Mouse (Mus musculus) lung, adult 2 months (tissue): Measurements from ENCODE around the gene Ppil3. TPM values are rescaled to one million over a fixed set of nuclear protein-coding genes. Genes with fewer than 3 reads are reported as not detected.

Source experiments
- DNase-seq: peaks from one replicate; pipeline ENCODE4 v3.0.0; 2022
- H3K4me1 ChIP-seq: fragments of 200-500 bp; 2 replicates; pipeline ENCODE4 v1.6.1; 2011; ENCODE audit warnings: low read length; ENCODE audit not compliant: control insufficient read depth, insufficient read depth
- H3K4me3 ChIP-seq: fragments of 200-500 bp; replicated peaks from 2 replicates; pipeline ENCODE3; 2011; ENCODE audit warnings: low read depth, mild to moderate bottlenecking, control low read depth, low read length; ENCODE audit errors: extremely low read depth
- CTCF ChIP-seq: fragments of 200-500 bp; IDR thresholded peaks from 2 replicates; pipeline ENCODE4 v1.5.1; 2011; ENCODE audit warnings: mild to moderate bottlenecking, low read length, control low read depth; ENCODE audit not compliant: insufficient read depth
- POLR2A ChIP-seq: fragments of 200-500 bp; IDR thresholded peaks from 2 replicates; pipeline ENCODE4 v1.6.1; 2011; ENCODE audit warnings: low read depth, mild to moderate bottlenecking, control low read depth, low read length, borderline replicate concordance; ENCODE audit errors: extremely low read depth
- WGBS: fragments of 180-500 bp; shearing (Covaris S2); methylation state at CpG from one replicate; pipeline ENCODE4 v1.1.7; 2018; 5-methylcytosine and 5-hydroxymethylcytosine counted together
- polyA plus RNA-seq: library from polyadenylated mRNA; depleted of rRNA; stranded (reverse); fragments of >200 nt; gene quantifications from 2 replicates; pipeline ENCODE4 v1.2.3, GENCODE M21; 2012

Ppil3 gene
- polyA plus RNA-seq, 1 experiment: 15.0 TPM

GRCm38 (mm10) chr1:58447766-58448165 lies 2.5 kb upstream of the Ppil3 start:
- TF ChIP-seq CTCF (no peak), POLR2A (no peak)
- DNase-seq: no peak
- H3K4me1 ChIP-seq: peaks cover 10% of the 10 kb centered on the region
- H3K4me3 ChIP-seq: no peak overlapping the region
- WGBS: 74% methylated on average over 7 of the region's 7 CpGs

DNA sequence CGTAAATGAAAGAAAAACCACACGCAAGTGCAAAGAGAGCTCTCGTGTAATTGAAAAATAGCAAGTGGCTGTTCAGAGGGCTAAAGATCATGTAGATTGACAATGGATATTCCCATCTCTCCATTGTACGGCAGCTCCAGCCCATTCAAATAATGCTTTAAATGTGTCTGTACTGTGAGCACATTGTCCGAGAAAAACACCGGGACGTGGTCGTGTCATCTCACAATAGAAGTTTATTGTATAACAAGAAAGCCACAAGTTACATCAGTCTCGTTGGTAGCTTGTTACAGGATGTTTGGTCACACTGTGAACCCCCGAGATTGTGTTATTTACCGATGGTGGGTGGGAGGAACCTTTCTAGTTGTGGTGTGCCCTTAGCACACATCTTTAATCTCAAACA lies 575 bp upstream of the Ppil3 start:
- TF ChIP-seq POLR2A (no peak), CTCF (no peak)
- peak overlapping the region; percentile 90 for H3K4me3 ChIP-seq
- peaks cover 10% of the 10 kb centered on the region for H3K4me1 ChIP-seq
- DNase-seq: no peak
- 2% methylated on average over 11 of the region's 11 CpGs for WGBS

DNA sequence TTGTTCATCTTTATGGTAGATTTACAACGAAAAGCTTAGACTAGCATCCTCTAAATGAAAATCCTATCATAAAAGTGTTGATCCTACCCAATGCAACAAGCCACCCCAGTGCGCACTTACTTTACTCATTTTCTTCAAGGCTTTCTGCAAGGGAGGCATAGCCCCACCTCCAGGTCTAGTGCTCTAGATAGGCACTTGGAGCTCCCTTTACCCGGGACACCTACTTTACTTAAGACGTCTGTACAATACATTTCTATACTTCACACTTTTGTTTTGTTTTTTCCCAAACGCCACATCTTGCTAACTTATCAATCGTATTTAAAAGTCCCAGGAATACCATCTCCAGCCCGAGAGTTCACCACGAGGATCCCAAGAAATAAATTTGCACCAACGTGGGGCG lies 595 bp downstream of the Ppil3 start:
- no peak for DNase-seq
- TF ChIP-seq POLR2A (no peak), CTCF (no peak)

DNA sequence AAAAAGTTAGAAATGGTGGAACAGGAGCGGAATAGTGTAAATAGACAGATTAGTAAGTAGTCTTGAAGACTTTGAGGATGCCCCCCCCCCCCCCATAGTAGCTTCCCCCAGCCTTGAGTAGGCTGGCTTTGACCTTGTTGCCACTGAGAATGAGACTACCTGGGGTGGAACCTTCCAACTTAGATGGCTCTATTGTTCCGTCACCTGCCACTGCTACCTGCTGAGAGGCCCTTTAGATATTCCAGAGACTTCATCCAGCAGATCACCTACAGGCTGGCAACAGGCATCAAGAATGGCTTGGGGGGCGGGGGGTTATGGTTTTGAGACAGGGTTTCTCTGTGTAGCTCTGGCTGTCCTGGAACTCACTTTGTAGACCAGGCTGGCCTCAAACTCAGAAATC lies 20.7 kb downstream of the Ppil3 start:
- no peak for DNase-seq
- Histone ChIP-seq H3K4me1 (peaks cover 4% of the 10 kb centered on the region; the same call in 1 of the 2 replicates), H3K4me3 (no peak overlapping the region)
- WGBS: 88% methylated on average over 3 of the region's 3 CpGs
- TF ChIP-seq POLR2A (no peak), CTCF (no peak)

More for the DNA sequence above, 595 bp downstream of the Ppil3 start:
- 9% methylated on average over 10 of the region's 10 CpGs for WGBS
- peaks cover 10% of the 10 kb centered on the region for H3K4me1 ChIP-seq
- peak overlapping the region; percentile 90 for H3K4me3 ChIP-seq

DNA sequence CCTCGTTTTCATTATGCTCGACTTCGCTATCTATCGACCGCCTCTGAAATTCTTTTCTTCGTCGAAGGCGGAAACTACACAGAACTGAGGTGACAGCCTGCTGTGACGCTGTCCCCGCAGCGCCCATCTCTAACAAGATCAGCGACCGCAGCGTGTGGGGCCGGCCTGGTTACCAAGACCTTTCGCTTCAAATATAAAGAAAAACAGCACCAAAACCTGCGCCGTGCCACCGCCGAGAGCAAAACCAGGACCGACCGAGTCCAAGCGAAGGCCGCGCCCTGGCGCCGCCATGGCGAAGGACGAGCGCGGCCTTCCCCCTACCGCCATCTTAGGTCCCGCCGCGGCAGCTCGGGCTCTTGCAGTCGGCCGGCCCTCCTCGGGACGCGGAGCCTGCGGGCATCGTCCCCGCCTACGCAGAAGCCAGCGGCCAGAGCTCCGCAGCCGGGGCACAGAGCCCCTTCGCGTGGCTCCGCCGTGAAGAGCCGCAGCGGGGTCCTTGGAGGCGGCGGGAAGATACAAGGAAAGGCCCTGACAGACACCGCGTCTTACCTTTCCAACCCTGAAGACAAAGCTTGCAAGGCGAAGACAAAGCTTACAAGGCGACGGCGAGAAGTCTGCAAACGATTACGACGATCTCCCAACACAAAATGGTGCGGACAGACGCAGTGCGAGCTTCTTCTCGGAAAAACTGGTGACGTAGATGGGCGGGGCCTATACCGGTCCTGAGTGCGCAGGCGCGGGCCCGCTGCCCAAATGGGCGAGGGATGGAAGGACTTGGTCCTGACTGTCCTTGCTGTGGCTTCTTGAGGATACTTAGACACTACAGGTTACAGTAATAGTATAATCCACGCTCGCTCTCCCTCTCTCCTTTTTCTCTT lies 21.7 kb downstream of the Ppil3 start, which contains the start of gene Clk1:
Gene Clk1, minus strand, starts transcription at position 696 of the 878 bp plus-strand sequence.
- TF ChIP-seq POLR2A (peak; percentile 99), CTCF (no peak)
- Histone ChIP-seq H3K4me3 (peak within 1 kb of the TSS; percentile 98), H3K4me1 (peaks cover 7% of the 10 kb centered on the region)
- DNase-seq: peak; percentile 99
- under 1% methylated on average over 79 of the region's 79 CpGs for WGBS

- DNase-seq: peak; percentile 37
- Histone ChIP-seq H3K4me3 (peak overlapping the region; percentile 98), H3K4me1 (peaks cover 10% of the 10 kb centered on the region)
- under 1% methylated on average over 13 of the region's 13 CpGs for WGBS
- TF ChIP-seq POLR2A (peak; percentile 46; the same call in 1 of the 2 replicates), CTCF (no peak)
Measured at GRCm38 (mm10) chr1:58422879-58423278, 22.4 kb downstream of the Ppil3 start.

DNA sequence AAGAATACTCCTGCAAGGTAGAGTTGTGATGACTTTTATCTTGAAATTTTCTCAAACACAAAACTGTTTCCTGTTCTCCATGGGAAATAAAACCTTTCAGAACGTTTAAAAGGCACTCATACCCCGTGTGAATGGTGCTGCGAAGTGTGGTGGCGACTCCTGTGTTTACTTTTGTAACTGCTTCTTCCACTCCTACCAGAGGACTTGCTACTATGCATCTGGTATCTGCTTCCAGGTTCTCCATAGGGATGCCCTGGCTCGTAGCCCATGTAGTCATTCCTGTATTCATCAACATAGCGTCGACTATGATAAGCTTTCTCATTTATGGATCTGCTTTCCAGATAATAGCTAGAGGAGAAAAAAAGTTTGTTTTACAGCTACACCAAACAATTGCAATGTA lies 24.3 kb downstream of the Ppil3 start:
- H3K4me3 ChIP-seq: no peak overlapping the region

DNA sequence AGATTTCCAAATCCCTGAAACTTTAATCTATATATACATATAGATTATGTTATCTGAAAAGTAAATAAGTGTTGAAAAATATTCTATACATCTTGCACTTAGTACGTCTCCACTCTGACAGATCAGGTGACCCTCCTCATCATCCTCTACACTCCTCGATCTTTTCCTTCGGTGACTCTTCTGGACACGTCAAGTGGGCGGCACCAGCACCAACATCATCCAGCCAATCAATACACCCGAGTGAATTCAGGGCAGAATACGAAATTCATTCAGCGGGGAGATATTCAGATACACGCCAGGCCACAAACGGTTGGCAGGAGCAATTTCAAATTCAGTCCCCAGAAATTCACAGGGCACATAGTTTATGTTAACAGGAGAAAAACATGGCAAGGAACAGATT lies 25.3 kb downstream of the Ppil3 start:
- Histone ChIP-seq H3K4me1 (peaks cover 13% of the 10 kb centered on the region), H3K4me3 (no peak overlapping the region)
- no peak for TF ChIP-seq POLR2A
- WGBS: 37% methylated on average over 10 of the region's 10 CpGs
- no peak for DNase-seq

More for the DNA sequence above, 24.3 kb downstream of the Ppil3 start:
- 14% methylated on average over 7 of the region's 7 CpGs for WGBS
- DNase-seq: no peak
- peaks cover 13% of the 10 kb centered on the region for H3K4me1 ChIP-seq
- TF ChIP-seq POLR2A: no peak
- TF ChIP-seq CTCF: no peak

GRCm38 (mm10) chr1:58416048-58416447 lies 29.2 kb downstream of the Ppil3 start:
- Histone ChIP-seq H3K4me3 (no peak overlapping the region), H3K4me1 (peaks cover 9% of the 10 kb centered on the region)
- WGBS: 57% methylated on average over 2 of the region's 2 CpGs
- TF ChIP-seq POLR2A: no peak
- no peak for TF ChIP-seq CTCF
- no peak for DNase-seq

- no peak for DNase-seq
- 26% methylated on average over 1 of the region's 1 CpGs for WGBS
- TF ChIP-seq POLR2A (no peak), CTCF (no peak)
- H3K4me3 ChIP-seq: no peak overlapping the region
- peaks cover 9% of the 10 kb centered on the region for H3K4me1 ChIP-seq
Measured at GRCm38 (mm10) chr1:58415442-58415841, 29.8 kb downstream of the Ppil3 start.

GRCm38 (mm10) chr1:58410776-58411175 lies 34.5 kb downstream of the Ppil3 start:
- 84% methylated on average over 7 of the region's 7 CpGs for WGBS
- TF ChIP-seq POLR2A (no peak), CTCF (no peak)
- H3K4me1 ChIP-seq: no peaks in the 10 kb centered on the region
- DNase-seq: no peak
- H3K4me3 ChIP-seq: no peak overlapping the region
